Mouse (Mus musculus) monocyte, adult 2 months (primary cell): ENCODE measurements around the gene Parp8.

Source experiments
- DNase-seq, 2 experiments: peaks; one replicate each; pipeline ENCODE4 v3.0.0; 2022; ENCODE audit warnings: low spot score in 2 of 2, low read depth in 1 of 2

Gene Parp8

GRCm38 (mm10) chr13:117020631-117021030, 4.7 kb downstream of the Parp8 start:
- DNase-seq: no peak

GRCm38 (mm10) chr13:117018676-117019075, 6.7 kb downstream of the Parp8 start:
- DNase-seq: no peak

- DNase-seq: no peak
These were observed 11.8 kb downstream of the Parp8 start for GRCm38 (mm10) chr13:117013516-117013915.

GRCm38 (mm10) chr13:117012031-117012430, 13.3 kb downstream of the Parp8 start:
- DNase-seq: no peak

GRCm38 (mm10) chr13:117010143-117010542, 15.2 kb downstream of the Parp8 start:
- no peak for DNase-seq

DNA sequence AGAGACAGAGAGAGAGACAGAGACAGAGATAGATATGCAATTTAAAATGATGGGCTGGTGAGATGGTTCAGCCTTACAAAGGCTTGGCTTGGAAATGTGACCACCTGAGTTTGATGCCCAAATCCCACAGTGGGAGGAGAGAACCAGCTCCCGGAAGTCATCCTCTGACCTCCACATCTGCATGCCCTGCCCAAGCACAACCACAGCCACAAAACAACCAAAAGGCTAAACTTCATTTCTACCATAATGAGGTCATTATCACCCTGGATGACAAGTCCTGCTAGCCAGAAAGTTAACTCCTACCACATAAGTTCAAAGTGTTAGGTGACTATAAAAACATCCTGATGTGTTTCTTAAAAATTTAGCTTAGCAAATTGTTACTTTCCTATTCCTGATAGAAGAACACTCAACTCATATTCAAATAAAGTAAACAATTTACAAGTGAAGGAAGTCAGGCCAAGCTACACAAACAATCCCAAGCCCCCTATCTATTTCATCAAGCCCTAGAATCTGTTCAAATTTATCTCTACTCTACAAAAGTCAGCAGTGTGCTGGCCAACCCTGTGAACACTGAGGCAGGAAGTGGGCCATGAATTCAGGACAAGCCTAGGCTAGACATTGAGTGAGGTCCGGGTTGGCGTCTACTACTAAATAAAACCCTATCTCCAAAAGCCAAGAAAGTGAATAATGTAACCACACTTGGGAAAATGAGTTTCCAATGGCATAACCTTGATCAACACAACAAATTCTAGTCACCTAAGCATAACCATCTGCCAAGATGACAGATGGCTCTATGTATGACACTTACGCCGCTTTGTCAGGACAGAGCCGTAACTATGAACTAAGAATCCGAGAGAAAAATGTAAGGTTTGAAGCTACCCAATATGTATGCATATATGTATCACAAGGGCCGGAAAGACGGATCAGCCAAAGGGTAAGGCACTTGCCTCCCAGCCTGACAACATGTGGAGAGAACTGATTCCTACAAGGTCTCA, 17.0 kb downstream of the Parp8 start:
- DNase-seq: no peak

- DNase-seq: no peak
These were observed 17.8 kb downstream of the Parp8 start for GRCm38 (mm10) chr13:117007566-117007965.

DNA sequence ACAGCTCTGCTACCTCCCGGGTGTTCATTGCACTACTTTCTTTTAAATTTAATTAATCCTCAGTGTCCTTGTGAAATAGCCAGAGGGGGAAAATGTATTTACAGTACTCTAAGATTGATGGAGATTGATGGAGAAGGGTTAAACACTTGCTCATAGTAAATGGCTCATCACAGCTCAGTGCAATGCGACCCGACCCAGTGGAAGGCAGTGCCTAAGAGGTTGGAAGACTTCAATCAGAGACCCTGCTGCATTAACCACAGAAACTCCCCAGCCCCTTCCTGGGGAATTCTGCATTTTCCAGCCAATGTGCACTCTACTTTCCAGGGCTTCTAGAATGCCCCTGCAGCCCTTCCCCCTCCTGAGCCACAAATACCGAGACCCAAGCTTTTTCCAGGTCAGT, 18.7 kb downstream of the Parp8 start:
- DNase-seq: no peak

- DNase-seq: no peak
These were observed 24.8 kb downstream of the Parp8 start for GRCm38 (mm10) chr13:117000493-117000892.

GRCm38 (mm10) chr13:116991560-116991959, 33.8 kb downstream of the Parp8 start:
- no peak for DNase-seq

DNA sequence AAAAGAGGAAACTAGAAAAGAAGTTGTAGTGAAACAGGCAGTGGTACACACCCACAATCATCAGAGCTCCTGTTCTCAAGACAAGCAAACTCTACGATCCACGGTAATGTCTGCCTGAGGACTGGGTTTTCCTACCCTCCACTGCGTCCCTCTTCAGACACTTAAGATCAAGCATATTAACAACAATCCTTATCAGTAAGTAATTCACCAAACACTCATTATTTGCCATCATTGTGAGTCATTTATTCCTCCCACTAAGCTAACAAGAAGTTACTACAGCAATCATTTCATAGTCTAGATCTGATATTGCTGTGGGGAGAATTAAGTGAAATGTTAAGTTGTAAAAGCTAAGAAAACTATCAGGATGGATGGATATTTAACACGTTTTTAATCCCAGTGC, 35.0 kb downstream of the Parp8 start:
- no peak for DNase-seq

- no peak for DNase-seq
These were observed 36.6 kb downstream of the Parp8 start for GRCm38 (mm10) chr13:116988706-116989105.

- no peak for DNase-seq
These were observed 37.1 kb downstream of the Parp8 start for GRCm38 (mm10) chr13:116988208-116988607.

GRCm38 (mm10) chr13:116987284-116987683, 38.1 kb downstream of the Parp8 start:
- no peak for DNase-seq

- no peak for DNase-seq
These were observed 38.7 kb downstream of the Parp8 start for GRCm38 (mm10) chr13:116986658-116987057.

DNA sequence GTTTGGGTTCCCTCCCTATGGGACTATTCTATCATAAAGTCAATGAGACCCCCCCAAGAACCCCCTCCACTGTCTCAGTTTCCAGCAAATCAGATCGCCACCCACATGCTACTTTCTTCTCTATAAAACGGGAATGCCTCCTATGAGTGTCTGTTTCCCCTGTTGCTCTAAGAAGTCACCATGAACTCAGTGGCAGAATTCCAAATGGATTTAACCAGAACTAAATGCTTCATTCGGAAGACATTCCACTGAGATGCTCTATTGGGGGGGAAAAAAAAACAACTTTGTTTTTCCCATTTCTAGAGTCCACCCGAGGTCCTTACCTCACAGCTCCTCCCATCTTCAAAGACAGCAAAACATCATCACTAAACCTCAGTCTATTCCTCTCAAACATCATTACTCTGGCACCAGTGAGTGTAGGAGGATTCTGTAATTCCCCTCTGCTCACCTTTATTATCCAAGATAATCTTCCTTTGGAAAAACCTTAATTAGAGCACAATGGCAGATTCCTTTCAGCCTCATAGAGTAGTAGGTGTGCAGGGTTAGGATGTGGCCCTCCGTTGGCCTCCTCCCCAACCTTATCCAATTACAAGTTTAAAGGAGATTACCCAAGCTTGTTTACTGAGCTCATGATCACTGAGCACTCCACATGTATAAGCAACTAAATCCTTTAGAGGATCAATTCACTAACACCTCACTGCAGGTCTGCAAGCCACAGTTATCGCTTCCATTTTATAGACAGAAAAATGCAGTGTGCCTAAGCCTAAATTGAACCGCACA, 51.1 kb downstream of the Parp8 start:
- no peak for DNase-seq

- DNase-seq: no peak
These were observed 51.8 kb downstream of the Parp8 start for GRCm38 (mm10) chr13:116973491-116973890.

DNA sequence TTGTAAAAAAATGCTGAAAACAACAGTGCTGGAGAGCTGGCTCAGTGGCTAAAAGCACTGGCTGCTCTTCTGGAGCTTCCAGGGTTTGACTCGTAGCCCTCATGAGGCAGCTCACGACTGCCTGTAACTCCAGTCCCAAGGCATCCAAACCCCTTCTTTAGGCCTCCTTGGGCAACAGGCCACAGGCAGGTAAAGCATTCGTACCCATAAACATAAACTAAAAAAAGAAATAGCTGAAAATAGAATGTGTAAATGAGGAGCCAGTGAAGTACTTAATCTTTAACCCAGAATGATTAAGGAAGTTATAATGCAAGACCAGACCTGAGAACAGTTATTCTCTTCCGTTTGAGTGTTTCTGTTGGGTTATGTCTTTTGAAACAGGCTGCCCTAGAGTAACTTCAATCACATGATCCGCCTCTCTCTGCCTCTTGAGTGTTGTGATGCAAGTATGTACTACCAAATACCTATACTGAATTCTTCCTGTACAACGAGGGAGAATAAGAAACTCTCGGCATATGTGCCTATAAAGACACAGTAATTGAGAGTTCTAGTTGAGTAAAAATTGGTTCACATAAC, 53.2 kb downstream of the Parp8 start:
- no peak for DNase-seq

GRCm38 (mm10) chr13:116970706-116971428, 54.5 kb downstream of the Parp8 start:
- no peak for DNase-seq

- no peak for DNase-seq
These were observed 55.7 kb downstream of the Parp8 start for GRCm38 (mm10) chr13:116969650-116970049.

GRCm38 (mm10) chr13:116968906-116969305, 56.4 kb downstream of the Parp8 start:
- DNase-seq: no peak
